Mouse (Mus musculus): ENCODE measurements at regions not wholly inside any gene's neighbourhood (a gene's known extent, or its start where the extent isn't known, plus 50 kb on each side); places are given as distances from the start of the nearest gene placed in this dataset.
"Not testable (repeated sequence)": the region's sequence is repeated elsewhere in the genome, so short reads cannot be mapped to it uniquely, and the experiment has no call there.

- DNase-seq: no peak
Measured at GRCm38 (mm10) chr1:8097046-8097445, 3289.4 kb downstream of the Gm37988 start.

- DNase-seq: peak in 1 of 2 experiments; percentile 7
Measured at GRCm38 (mm10) chr1:8123021-8123420, 3290.9 kb upstream of the A830018L16Rik start.

- not testable (repeated sequence) for DNase-seq
Measured at GRCm38 (mm10) chr1:8134434-8135433, 3279.2 kb upstream of the A830018L16Rik start.

DNA sequence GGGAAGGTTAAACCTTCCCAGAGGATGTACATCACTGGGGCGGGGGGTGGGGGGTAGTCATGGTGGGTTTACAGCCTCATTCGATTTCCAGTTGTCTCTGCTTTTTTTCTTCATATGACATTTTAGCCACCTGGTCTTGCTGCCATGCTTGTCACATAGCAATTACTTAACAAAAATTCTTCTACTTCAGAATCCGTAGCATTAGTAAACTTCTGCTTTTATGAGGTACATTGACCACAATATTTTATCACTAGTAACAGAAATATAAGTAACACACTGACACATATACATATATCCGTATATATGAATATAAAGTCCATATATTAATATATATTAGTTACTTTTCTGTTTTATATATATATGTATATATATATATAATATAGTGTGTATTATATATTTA is 3271.3 kb upstream of the A830018L16Rik start:
- no peak for DNase-seq

DNA sequence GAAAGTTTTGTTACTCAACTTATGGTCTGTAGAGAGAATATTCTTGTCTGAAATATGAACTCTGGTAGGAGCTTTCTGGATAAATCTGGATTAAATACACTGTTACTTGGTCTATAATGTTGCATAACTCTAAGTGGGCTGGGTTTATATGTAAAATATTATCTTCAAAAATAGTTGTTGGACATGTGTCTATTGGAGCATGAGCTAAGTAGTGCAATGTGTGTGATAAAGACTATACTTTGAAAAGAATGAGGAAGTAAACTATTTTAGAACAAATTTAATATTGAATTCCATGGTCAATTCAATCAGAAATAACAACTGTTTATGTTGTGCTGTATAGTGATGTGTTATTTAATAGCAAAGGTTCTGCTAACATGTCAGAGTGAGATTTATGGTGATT is 3240.7 kb upstream of the A830018L16Rik start:
- no peak for DNase-seq
